Mouse (Mus musculus): Measurements from ENCODE around the gene Dnajc12.
"Not testable (repeated sequence)": the region's sequence is repeated elsewhere in the genome, so short reads cannot be mapped to it uniquely, and the experiment has no call there.

DNA sequence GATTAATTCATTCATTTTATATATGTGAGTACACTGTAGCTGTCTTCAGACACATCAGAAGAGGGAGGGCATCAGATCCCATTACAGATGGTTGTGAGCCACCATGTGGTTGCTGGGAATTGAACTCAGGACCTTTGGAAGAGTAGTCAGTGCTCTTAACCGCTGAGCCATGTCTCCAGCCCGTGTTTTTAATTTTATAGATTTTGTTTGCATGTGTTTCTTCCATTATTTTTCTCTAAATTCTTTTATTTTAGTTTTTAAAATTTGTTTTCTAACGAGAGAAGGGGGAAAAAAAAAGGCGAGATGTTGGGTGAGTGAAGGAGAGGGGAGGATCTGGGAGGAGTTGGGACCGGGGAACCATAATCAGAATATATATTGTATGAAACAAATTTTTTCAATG, 3.7 kb downstream of the Dnajc12 start:
- not testable (repeated sequence) for TF ChIP-seq POLR2A (IDR thresholded peaks at IDR 0.05; ENCODE audit: insufficient read length, low read depth); TCF12 (IDR thresholded peaks at IDR 0.05; ENCODE audit: insufficient read depth, poor library complexity, severe bottlenecking); CEBPB (IDR thresholded peaks at IDR 0.05; ENCODE audit: insufficient read depth, poor library complexity, severe bottlenecking); MYOG (IDR thresholded peaks at IDR 0.05; ENCODE audit: control insufficient read depth in 1 of 3, insufficient read depth in 1 of 3, insufficient read length in 2 of 3, low read depth in 2 of 3)
